Mouse (Mus musculus): ENCODE data around the gene Nim1k. TPM values are rescaled to one million over a fixed set of nuclear protein-coding genes. Genes with fewer than 3 reads are reported as not detected.

The Nim1k gene
- polyA plus RNA-seq, 1 experiment = 0.23 TPM

DNA sequence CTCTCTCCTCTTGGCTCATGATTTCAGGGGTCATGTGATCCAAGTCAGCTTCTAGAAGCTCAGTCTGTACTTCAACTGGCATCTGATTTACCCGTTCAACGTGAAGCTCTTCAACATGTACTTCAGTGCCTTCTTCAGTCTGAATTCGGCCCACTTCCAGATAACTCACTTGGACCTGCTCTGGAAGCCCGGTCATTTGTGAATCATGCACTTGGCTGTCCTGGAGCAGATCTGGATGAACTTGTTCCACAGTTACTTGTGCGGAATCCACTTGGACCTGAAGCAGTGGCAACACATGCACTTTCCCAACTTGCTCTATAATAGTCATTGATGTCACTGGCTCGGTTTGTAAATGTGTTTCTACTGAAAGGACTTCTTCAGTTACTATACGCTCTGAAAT is 10.8 kb upstream of the Nim1k start:
- Histone ChIP-seq H3K4me3 (replicated peaks) (no peak overlapping the region), H3K9me3 (no peaks in the 10 kb centered on the region), H3K27me3 (replicated peaks) (no peaks in the 10 kb centered on the region), H3K36me3 (replicated peaks; ENCODE audit: low read length) (peaks cover 90% of the 10 kb centered on the region), H3K4me1 (peaks cover 26% of the 10 kb centered on the region)
- TF ChIP-seq FLI1 (IDR thresholded peaks at IDR 0.05; ENCODE audit: low read length) (no peak), GATA1 (IDR thresholded peaks at IDR 0.05; ENCODE audit: borderline replicate concordance, low read length) (no peak)

- Histone ChIP-seq H3K27me3 (replicated peaks) (peaks cover 16% of the 10 kb centered on the region), H3K4me3 (replicated peaks) (no peak overlapping the region), H3K9me3 (no peaks in the 10 kb centered on the region), H3K36me3 (replicated peaks; ENCODE audit: low read length) (peaks cover 21% of the 10 kb centered on the region), H3K4me1 (peaks cover 12% of the 10 kb centered on the region; the same call in 1 of the 2 replicates)
- TF ChIP-seq FLI1 (IDR thresholded peaks at IDR 0.05; ENCODE audit: low read length) = no peak
- no peak for TF ChIP-seq GATA1 (IDR thresholded peaks at IDR 0.05; ENCODE audit: borderline replicate concordance, low read length)
Measured at GRCm38 (mm10) chr13:119756831-119757230, 1.1 kb upstream of the Nim1k start.

DNA sequence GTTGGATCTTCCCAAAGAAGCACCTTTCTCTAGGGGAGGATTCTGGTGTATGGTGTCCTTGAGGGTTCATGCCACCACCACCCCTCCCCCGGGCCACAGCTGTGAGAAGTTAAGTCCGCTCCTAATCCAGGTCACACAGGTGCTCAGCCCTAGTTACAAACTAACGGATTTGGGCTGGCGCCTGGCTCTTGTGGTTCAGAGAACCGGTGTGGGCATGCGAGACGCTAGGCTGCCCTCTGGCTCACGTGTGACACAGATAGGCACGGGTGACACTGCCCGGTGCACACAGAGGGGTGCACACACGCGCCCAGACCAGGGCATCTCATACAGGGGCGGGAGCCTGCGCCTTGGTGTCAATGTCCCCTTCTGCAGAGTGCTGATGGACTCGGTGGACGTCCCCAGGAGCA is 538 bp downstream of the Nim1k start:
- no peak for TF ChIP-seq GATA1 (IDR thresholded peaks at IDR 0.05; ENCODE audit: borderline replicate concordance, low read length)
- TF ChIP-seq FLI1 (IDR thresholded peaks at IDR 0.05; ENCODE audit: low read length) = no peak

DNA sequence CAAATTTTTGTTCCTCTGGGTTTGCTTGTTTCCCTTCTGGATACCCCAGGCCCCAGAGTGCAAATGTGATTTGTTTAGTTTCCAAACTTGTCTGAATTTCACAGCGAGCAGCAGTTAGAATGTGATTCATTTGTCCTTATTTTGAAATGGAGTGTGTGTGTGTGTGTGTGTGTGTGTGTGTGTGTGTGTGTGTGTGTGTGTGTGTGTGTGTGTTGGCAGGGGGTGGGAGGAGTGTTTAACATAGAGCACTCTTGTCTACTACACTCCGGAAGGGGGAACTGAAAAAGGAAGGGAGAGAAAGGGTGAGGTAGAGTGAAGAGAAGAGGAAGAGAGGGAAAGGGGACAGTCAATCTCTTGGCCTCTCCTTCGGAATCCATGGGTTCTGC is 1.1 kb downstream of the Nim1k start:
- TF ChIP-seq FLI1 (IDR thresholded peaks at IDR 0.05; ENCODE audit: low read length) (no peak), GATA1 (IDR thresholded peaks at IDR 0.05; ENCODE audit: borderline replicate concordance, low read length) (no peak)
- Histone ChIP-seq H3K9me3 (no peaks in the 10 kb centered on the region), H3K4me1 (peaks cover 16% of the 10 kb centered on the region), H3K36me3 (replicated peaks; ENCODE audit: low read length) (peaks cover 2% of the 10 kb centered on the region), H3K27me3 (replicated peaks) (peaks cover 16% of the 10 kb centered on the region), H3K4me3 (replicated peaks) (no peak overlapping the region)

More for the DNA sequence above, 538 bp downstream of the Nim1k start:
- peaks cover 7% of the 10 kb centered on the region for H3K36me3 ChIP-seq (replicated peaks; ENCODE audit: low read length)
- H3K27me3 ChIP-seq (replicated peaks) = peaks cover 16% of the 10 kb centered on the region
- peak overlapping the region; percentile 86 for H3K4me3 ChIP-seq (replicated peaks)
- H3K9me3 ChIP-seq = no peaks in the 10 kb centered on the region
- H3K4me1 ChIP-seq = peaks cover 12% of the 10 kb centered on the region

- TF ChIP-seq FLI1 (IDR thresholded peaks at IDR 0.05; ENCODE audit: low read length) (no peak), GATA1 (IDR thresholded peaks at IDR 0.05; ENCODE audit: borderline replicate concordance, low read length) (no peak)
- no peaks in the 10 kb centered on the region for H3K36me3 ChIP-seq (replicated peaks; ENCODE audit: low read length)
- no peak overlapping the region for H3K4me3 ChIP-seq (replicated peaks)
- H3K9me3 ChIP-seq = no peaks in the 10 kb centered on the region
- peaks cover 16% of the 10 kb centered on the region for H3K4me1 ChIP-seq
- peaks cover 16% of the 10 kb centered on the region for H3K27me3 ChIP-seq (replicated peaks)
Measured at GRCm38 (mm10) chr13:119753859-119754634, 1.6 kb downstream of the Nim1k start.

DNA sequence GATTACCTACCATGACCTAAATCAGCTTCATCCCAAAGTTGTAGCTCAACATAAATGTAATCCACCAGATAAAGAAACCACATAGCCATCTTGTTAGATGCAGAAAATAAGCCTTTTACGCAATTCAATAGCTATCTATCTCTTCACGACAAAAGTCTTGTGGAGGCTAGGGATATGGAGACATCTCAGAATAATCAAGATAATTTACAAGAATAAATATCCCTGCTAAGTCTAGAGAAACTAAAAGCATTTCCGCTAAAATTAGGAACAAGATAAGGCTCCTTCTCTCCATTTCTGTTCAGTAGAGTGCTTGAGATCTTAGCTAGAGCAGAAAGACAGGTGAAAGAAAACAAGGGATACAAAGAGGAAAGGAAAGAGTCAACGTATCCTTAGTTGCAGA is 8.8 kb downstream of the Nim1k start:
- Histone ChIP-seq H3K27me3 (replicated peaks) (peaks cover 3% of the 10 kb centered on the region), H3K9me3 (peaks cover 6% of the 10 kb centered on the region), H3K36me3 (replicated peaks; ENCODE audit: low read length) (no peaks in the 10 kb centered on the region), H3K4me3 (replicated peaks) (no peak overlapping the region), H3K4me1 (peaks cover 17% of the 10 kb centered on the region)
- no peak for TF ChIP-seq FLI1 (IDR thresholded peaks at IDR 0.05; ENCODE audit: low read length)

GRCm38 (mm10) chr13:119743470-119743869 is 12.2 kb downstream of the Nim1k start:
- Histone ChIP-seq H3K4me1 (peaks cover 38% of the 10 kb centered on the region), H3K27me3 (replicated peaks) (peaks cover 3% of the 10 kb centered on the region), H3K9me3 (peaks cover 6% of the 10 kb centered on the region), H3K36me3 (replicated peaks; ENCODE audit: low read length) (no peaks in the 10 kb centered on the region), H3K4me3 (replicated peaks) (no peak overlapping the region)
- TF ChIP-seq FLI1 (IDR thresholded peaks at IDR 0.05; ENCODE audit: low read length) = no peak
- no peak for TF ChIP-seq GATA1 (IDR thresholded peaks at IDR 0.05; ENCODE audit: borderline replicate concordance, low read length)

- Histone ChIP-seq H3K4me1 (peaks cover 44% of the 10 kb centered on the region), H3K9me3 (peaks cover 2% of the 10 kb centered on the region; the same call in 1 of the 2 replicates), H3K27me3 (replicated peaks) (peaks cover 3% of the 10 kb centered on the region), H3K4me3 (replicated peaks) (no peak overlapping the region), H3K36me3 (replicated peaks; ENCODE audit: low read length) (no peaks in the 10 kb centered on the region)
- TF ChIP-seq FLI1 (IDR thresholded peaks at IDR 0.05; ENCODE audit: low read length) (no peak), GATA1 (IDR thresholded peaks at IDR 0.05; ENCODE audit: borderline replicate concordance, low read length) (no peak)
Measured at GRCm38 (mm10) chr13:119742711-119743415, 12.8 kb downstream of the Nim1k start.

DNA sequence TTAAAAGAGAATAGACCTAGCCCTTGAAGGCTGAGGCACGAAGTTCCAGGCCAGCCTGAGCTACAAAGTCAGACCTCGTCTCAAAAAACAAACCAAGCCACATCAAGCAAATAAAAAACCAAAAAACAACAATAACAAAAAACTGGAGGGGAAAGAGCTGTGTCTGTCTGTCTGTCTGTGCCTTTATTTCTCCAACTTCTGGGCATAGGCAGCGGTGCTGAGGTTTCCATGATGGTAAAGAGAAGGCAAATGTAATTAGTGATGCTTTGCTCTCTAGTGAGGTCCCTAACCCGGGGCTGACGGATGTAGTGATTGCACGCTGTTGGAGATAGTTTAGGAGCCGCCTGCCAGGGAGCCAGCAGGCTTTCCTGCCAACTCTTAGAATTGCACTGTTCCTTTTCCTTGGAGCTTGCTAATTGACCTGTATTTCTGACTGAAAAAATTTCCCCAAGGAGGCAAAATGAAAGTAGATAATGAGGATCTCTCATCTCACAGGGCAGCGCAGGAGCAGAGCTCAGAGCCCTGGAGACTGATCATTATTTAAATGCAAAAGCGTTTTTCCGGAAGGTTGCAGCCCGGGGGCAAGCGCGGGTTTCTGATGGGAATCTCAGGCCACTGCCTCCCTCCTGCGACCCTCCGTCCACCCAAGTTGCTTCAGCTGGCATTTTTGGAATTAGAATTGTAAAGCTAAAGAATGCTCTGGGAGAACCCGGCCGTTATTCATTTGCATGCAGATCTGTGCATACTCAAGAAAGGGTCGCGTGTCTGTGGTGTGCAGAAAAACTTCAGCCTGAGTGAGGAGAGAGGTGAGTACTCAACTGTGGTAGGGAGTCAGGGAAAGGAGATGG is 14.1 kb downstream of the Nim1k start:
- Histone ChIP-seq H3K36me3 (replicated peaks; ENCODE audit: low read length) (no peaks in the 10 kb centered on the region), H3K4me3 (replicated peaks) (peak overlapping the region; percentile 73), H3K4me1 (peaks cover 57% of the 10 kb centered on the region), H3K9me3 (no peaks in the 10 kb centered on the region), H3K27me3 (replicated peaks) (peaks cover 3% of the 10 kb centered on the region)
- TF ChIP-seq FLI1 (IDR thresholded peaks at IDR 0.05; ENCODE audit: low read length) (no peak), GATA1 (IDR thresholded peaks at IDR 0.05; ENCODE audit: borderline replicate concordance, low read length) (no peak)
